ENCODE assay signal across 14 mouse cellular contexts in genomic region chr4:138516448-138516847, GRCm38 (mm10).
A peak's percentile ranks its signal among the peaks of the same experiment; 100 is the strongest.
DNase-seq lines count a peak whose midpoint lies in the region; ATAC-seq and TF ChIP-seq lines count a peak whose summit lies in the region.
"Had no signal": no experiment of that assay in that cellular context is flagged by ENCODE, and none has a peak within 500 bp of the region (broad histone marks: within the 10 kb centered on the region; RNA-seq: fewer than 3 reads in every experiment).

No protein-coding gene starts in this region.

- H3K4me3 ChIP-seq in hindbrain, embryonic 16.5 days (ENCODE audit: low read length), result no peak overlapping the region
- no peak overlapping the region for H3K4me3 ChIP-seq in hindbrain, embryonic 12.5 days
- no peak overlapping the region for H3K4me3 ChIP-seq in midbrain, embryonic 14.5 days (replicated peaks; ENCODE audit: low read depth, low read length)
- H3K4me3 ChIP-seq in midbrain, embryonic 11.5 days (ENCODE audit: low read depth, low read length), result no peak overlapping the region
- no peak overlapping the region for H3K4me3 ChIP-seq in kidney, postnatal 0 days (replicated peaks; ENCODE audit: low read depth, low read length)
- H3K4me3 ChIP-seq: liver, embryonic 13.5 days had no signal

- ATAC-seq in hindbrain, embryonic 16.5 days, result no peak
- ATAC-seq in hindbrain, embryonic 12.5 days (ENCODE audit: low FRiP score), result no peak
- ATAC-seq in midbrain, embryonic 14.5 days (ENCODE audit: low FRiP score, low TSS enrichment), result no peak; the same call in 1 of the 2 replicates
- ATAC-seq in midbrain, embryonic 11.5 days (ENCODE audit: low FRiP score), result no peak
- ATAC-seq in kidney, postnatal 0 days (replicated peaks; ENCODE audit: low FRiP score, low read depth), result peak; percentile 88

- H3K4me2 ChIP-seq in hindbrain, embryonic 16.5 days (ENCODE audit: low read length), result no peak overlapping the region
- H3K4me2 ChIP-seq in hindbrain, embryonic 12.5 days (replicated peaks), result no peak overlapping the region
- H3K4me2 ChIP-seq in midbrain, embryonic 14.5 days (ENCODE audit: low read length), result no peak overlapping the region
- H3K4me2 ChIP-seq in midbrain, embryonic 11.5 days, result no peak overlapping the region
- H3K4me2 ChIP-seq in kidney, postnatal 0 days (ENCODE audit: low read length), result no peak overlapping the region
- H3K4me2 ChIP-seq: liver, embryonic 13.5 days had no signal

- H3K9me3 ChIP-seq in hindbrain, embryonic 16.5 days (ENCODE audit: control insufficient read depth, low read length), result no peaks in the 10 kb centered on the region
- no peaks in the 10 kb centered on the region for H3K9me3 ChIP-seq in hindbrain, embryonic 12.5 days (replicated peaks)
- no peaks in the 10 kb centered on the region for H3K9me3 ChIP-seq in midbrain, embryonic 14.5 days (ENCODE audit: control insufficient read depth, low read length)
- no peaks in the 10 kb centered on the region for H3K9me3 ChIP-seq in midbrain, embryonic 11.5 days (ENCODE audit: control insufficient read depth, low read length)
- H3K9me3 ChIP-seq in kidney, postnatal 0 days (replicated peaks; ENCODE audit: low read length), result no peaks in the 10 kb centered on the region
- H3K9me3 ChIP-seq: liver, embryonic 13.5 days had no signal

- 0 out of 2 replicates have a peak overlapping the region, but pooled peaks have one; percentile 9 for H3K27ac ChIP-seq in hindbrain, embryonic 16.5 days (ENCODE audit: low read depth, low read length)
- H3K27ac ChIP-seq in hindbrain, embryonic 12.5 days, result no peak overlapping the region
- H3K27ac ChIP-seq in midbrain, embryonic 14.5 days (replicated peaks; ENCODE audit: low read depth, low read length), result peak overlapping the region; percentile 64
- H3K27ac ChIP-seq in midbrain, embryonic 11.5 days (ENCODE audit: low read depth, low read length), result no peak overlapping the region
- no peak overlapping the region for H3K27ac ChIP-seq in kidney, postnatal 0 days
- H3K27ac ChIP-seq: liver, embryonic 13.5 days had no signal

- no peaks in the 10 kb centered on the region for H3K36me3 ChIP-seq in hindbrain, embryonic 16.5 days (ENCODE audit: control insufficient read depth, insufficient read depth, low read length)
- H3K36me3 ChIP-seq in hindbrain, embryonic 12.5 days, result no peaks in the 10 kb centered on the region
- H3K36me3 ChIP-seq in midbrain, embryonic 14.5 days (ENCODE audit: control insufficient read depth, insufficient read depth, low read length), result no peaks in the 10 kb centered on the region
- no peaks in the 10 kb centered on the region for H3K36me3 ChIP-seq in midbrain, embryonic 11.5 days (ENCODE audit: control insufficient read depth, insufficient read depth, low read length)
- no peaks in the 10 kb centered on the region for H3K36me3 ChIP-seq in kidney, postnatal 0 days (ENCODE audit: insufficient read depth, low read length)
- H3K36me3 ChIP-seq: G1E; liver, embryonic 13.5 days had no signal

- DNase-seq in midbrain, embryonic 14.5 days, result no peak
- no peak for DNase-seq in midbrain, embryonic 11.5 days (ENCODE audit: low spot score, missing footprints)
- DNase-seq in kidney, postnatal 0 days (ENCODE audit: low spot score), result peak; percentile 42
- DNase-seq in retina, postnatal 1 day, result no peak
- DNase-seq in heart, postnatal 4 days, result no peak
- DNase-seq: adrenal gland, postnatal 14 days; cerebellum, postnatal 25 days; heart, postnatal 10 days; liver, embryonic 13.5 days; lung, postnatal 36 days; thymus, adult 18-20 months had no signal

- WGBS in hindbrain, embryonic 16.5 days, result 80% methylated on average over 3 of the region's 3 CpGs
- WGBS in hindbrain, embryonic 12.5 days, result 90% methylated on average over 3 of the region's 3 CpGs
- 98% methylated on average over 3 of the region's 3 CpGs for WGBS in midbrain, embryonic 14.5 days
- WGBS in midbrain, embryonic 11.5 days, result 88% methylated on average over 3 of the region's 3 CpGs
- 62% methylated on average over 3 of the region's 3 CpGs for WGBS in kidney, postnatal 0 days

- H3K27me3 ChIP-seq in hindbrain, embryonic 16.5 days (replicated peaks; ENCODE audit: control insufficient read depth, insufficient read depth, low read length), result no peaks in the 10 kb centered on the region
- H3K27me3 ChIP-seq in hindbrain, embryonic 12.5 days, result peaks cover 16% of the 10 kb centered on the region; the same call in 1 of the 2 replicates
- no peaks in the 10 kb centered on the region for H3K27me3 ChIP-seq in midbrain, embryonic 14.5 days (ENCODE audit: control insufficient read depth, insufficient read depth, low read length)
- no peaks in the 10 kb centered on the region for H3K27me3 ChIP-seq in midbrain, embryonic 11.5 days (ENCODE audit: control insufficient read depth, insufficient read depth, low read length)
- no peaks in the 10 kb centered on the region for H3K27me3 ChIP-seq in kidney, postnatal 0 days (ENCODE audit: insufficient read depth, low read length)

- no peak for TF ChIP-seq CTCF in kidney, postnatal 0 days (IDR thresholded peaks at IDR 0.05; ENCODE audit: low read depth)

- H3K9ac ChIP-seq in hindbrain, embryonic 16.5 days (ENCODE audit: low read depth, low read length), result no peak overlapping the region
- H3K9ac ChIP-seq in hindbrain, embryonic 12.5 days, result no peak overlapping the region
- H3K9ac ChIP-seq in midbrain, embryonic 14.5 days (replicated peaks; ENCODE audit: low read length), result no peak overlapping the region
- H3K9ac ChIP-seq in midbrain, embryonic 11.5 days (ENCODE audit: low read length), result no peak overlapping the region
- H3K9ac ChIP-seq in kidney, postnatal 0 days (ENCODE audit: low read depth, low read length), result no peak overlapping the region
- H3K9ac ChIP-seq: liver, embryonic 13.5 days had no signal

- peaks cover 18% of the 10 kb centered on the region for H3K4me1 ChIP-seq in hindbrain, embryonic 16.5 days (ENCODE audit: control insufficient read depth, insufficient read depth, low read depth, low read length)
- peaks cover 30% of the 10 kb centered on the region for H3K4me1 ChIP-seq in hindbrain, embryonic 12.5 days
- peaks cover 19% of the 10 kb centered on the region for H3K4me1 ChIP-seq in midbrain, embryonic 14.5 days (ENCODE audit: control insufficient read depth, insufficient read depth, low read length)
- H3K4me1 ChIP-seq in midbrain, embryonic 11.5 days (ENCODE audit: control insufficient read depth, insufficient read depth, low read length), result peaks cover 3% of the 10 kb centered on the region; the same call in 1 of the 2 replicates
- H3K4me1 ChIP-seq in kidney, postnatal 0 days (replicated peaks; ENCODE audit: insufficient read depth, low read length), result no peaks in the 10 kb centered on the region
- H3K4me1 ChIP-seq: liver, embryonic 13.5 days had no signal

Comparison
In these comparisons a context has a peak if more than half of its experiments do, and no peak if none do; other contexts are left out.
1. H3K27ac ChIP-seq: peak in hindbrain, embryonic 16.5 days (single experiment) and midbrain, embryonic 14.5 days (single experiment); none in hindbrain, embryonic 12.5 days (single experiment), midbrain, embryonic 11.5 days (single experiment) and kidney, postnatal 0 days (single experiment).